Mouse (Mus musculus): ENCODE data around the gene Tnks2.

Tnks2 gene

DNA sequence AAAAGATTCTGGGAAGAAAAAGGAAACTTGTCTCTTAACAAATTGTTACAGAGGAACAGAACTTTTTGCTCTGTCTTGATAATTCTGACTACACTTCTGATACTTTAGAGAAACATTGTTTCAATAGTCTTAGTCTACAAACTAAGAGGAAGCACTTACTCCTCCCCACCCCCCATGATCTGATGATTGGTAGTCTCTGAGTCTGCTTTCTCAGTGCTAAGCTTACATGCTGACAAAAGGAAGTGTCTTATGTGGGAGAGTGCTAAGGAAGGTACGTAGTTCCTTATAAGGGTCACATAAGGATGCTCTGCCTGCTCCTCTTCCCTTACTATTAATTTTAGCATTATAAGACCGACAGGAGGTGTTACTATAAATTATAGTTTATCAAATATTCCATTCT is 98.6 kb downstream of the Tnks2 start:
- no peak for DNase-seq (ENCODE audit: low spot score in 2 of 2)

- DNase-seq (ENCODE audit: low spot score in 2 of 2): no peak
Observed at GRCm38 (mm10) chr19:36936285-36936684, 102.3 kb downstream of the Tnks2 start.

DNA sequence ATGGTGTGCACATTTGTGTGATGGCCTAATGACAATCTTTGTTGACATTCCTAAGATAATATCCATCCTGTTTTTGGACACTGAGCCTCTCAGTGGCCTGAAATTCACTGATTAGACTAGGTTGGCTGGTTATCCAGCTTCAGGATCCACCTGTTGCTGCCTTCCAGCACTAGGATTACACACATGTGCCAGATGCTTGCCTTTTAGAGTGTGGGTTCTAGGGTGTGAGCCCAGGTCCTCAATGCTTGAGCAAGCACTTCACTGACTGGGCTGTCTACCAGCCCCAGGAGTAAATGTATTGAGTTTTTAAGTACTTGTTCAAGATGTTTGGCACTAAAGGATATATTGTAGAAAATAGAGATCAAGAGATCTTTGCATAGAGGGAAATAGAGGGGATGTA is 104.0 kb downstream of the Tnks2 start:
- DNase-seq (ENCODE audit: low spot score in 2 of 2): no peak

GRCm38 (mm10) chr19:36940064-36940463 is 106.0 kb downstream of the Tnks2 start:
- no peak for DNase-seq (ENCODE audit: low spot score in 2 of 2)
